Mouse (Mus musculus) erythroblast, embryonic 14.5 days (primary cell): ENCODE measurements around the gene Rae1. TPM values are rescaled to one million over a fixed set of nuclear protein-coding genes. Genes with fewer than 3 reads are reported as not detected.

Experiments used
- H3K27me3 ChIP-seq: 2 replicates; pipeline ENCODE4 v1.6.1; 2012; ENCODE audit warnings: inconsistent platforms; ENCODE audit not compliant: control insufficient read depth
- H3K36me3 ChIP-seq: 2 replicates; pipeline ENCODE4 v1.6.1; 2012; ENCODE audit warnings: mild to moderate bottlenecking, inconsistent platforms; ENCODE audit not compliant: control insufficient read depth
- H3K4me1 ChIP-seq: 2 replicates; pipeline ENCODE4 v1.6.1; 2012; ENCODE audit warnings: inconsistent platforms; ENCODE audit not compliant: control insufficient read depth
- H3K4me3 ChIP-seq: replicated peaks from 2 replicates; pipeline ENCODE3; 2012; ENCODE audit warnings: moderate library complexity, mild to moderate bottlenecking, inconsistent platforms
- H3K9me3 ChIP-seq: 2 replicates; pipeline ENCODE4 v1.6.1; 2012; ENCODE audit warnings: low read length, inconsistent platforms, mixed read lengths; ENCODE audit not compliant: control insufficient read depth
- GATA1 ChIP-seq: IDR thresholded peaks from 2 replicates; pipeline ENCODE4 v1.6.1; 2012; ENCODE audit warnings: low read length, inconsistent platforms, mixed read lengths
- TAL1 ChIP-seq: IDR thresholded peaks from 3 replicates; pipeline ENCODE4 v1.6.1; 2012; ENCODE audit warnings: low read length, inconsistent platforms, mixed read lengths
- polyA plus RNA-seq: library from polyadenylated mRNA; stranded (reverse); fragments of >175 nt; gene quantifications from 2 replicates; pipeline ENCODE4 v1.2.3, GENCODE M21; 2012

The Rae1 gene
- polyA plus RNA-seq, 1 experiment, result 3.4 TPM

- H3K36me3 ChIP-seq, result no peaks in the 10 kb centered on the region
- TF ChIP-seq TAL1 (no peak), GATA1 (no peak)
- H3K4me3 ChIP-seq, result no peak overlapping the region
- no peaks in the 10 kb centered on the region for H3K27me3 ChIP-seq
- no peaks in the 10 kb centered on the region for H3K9me3 ChIP-seq
- H3K4me1 ChIP-seq, result no peaks in the 10 kb centered on the region
Observed at GRCm38 (mm10) chr2:172966480-172966879, 33.4 kb upstream of the Rae1 start.

- no peaks in the 10 kb centered on the region for H3K36me3 ChIP-seq
- TF ChIP-seq TAL1 (no peak), GATA1 (no peak)
Observed at GRCm38 (mm10) chr2:172971865-172972264, 28.1 kb upstream of the Rae1 start.

GRCm38 (mm10) chr2:172973806-172974565 is 25.9 kb upstream of the Rae1 start:
- no peak overlapping the region for H3K4me3 ChIP-seq
- TF ChIP-seq TAL1, result no peak
- no peak for TF ChIP-seq GATA1
- H3K36me3 ChIP-seq, result no peaks in the 10 kb centered on the region
- peaks cover 3% of the 10 kb centered on the region; the same call in 1 of the 2 replicates for H3K27me3 ChIP-seq
- H3K9me3 ChIP-seq, result no peaks in the 10 kb centered on the region
- H3K4me1 ChIP-seq, result peaks cover 2% of the 10 kb centered on the region; the same call in 1 of the 2 replicates

More at GRCm38 (mm10) chr2:172971865-172972264, 28.1 kb upstream of the Rae1 start:
- H3K9me3 ChIP-seq, result no peaks in the 10 kb centered on the region
- H3K4me1 ChIP-seq, result no peaks in the 10 kb centered on the region
- H3K27me3 ChIP-seq, result no peaks in the 10 kb centered on the region
- no peak overlapping the region for H3K4me3 ChIP-seq

- Histone ChIP-seq H3K4me1 (peaks cover 2% of the 10 kb centered on the region; the same call in 1 of the 2 replicates), H3K36me3 (no peaks in the 10 kb centered on the region), H3K9me3 (no peaks in the 10 kb centered on the region; the same call in 1 of the 2 replicates), H3K4me3 (no peak overlapping the region), H3K27me3 (peaks cover 3% of the 10 kb centered on the region; the same call in 1 of the 2 replicates)
- TF ChIP-seq GATA1 (no peak), TAL1 (no peak)
Observed at GRCm38 (mm10) chr2:172974701-172975100, 25.2 kb upstream of the Rae1 start.

GRCm38 (mm10) chr2:172975159-172975558 is 24.8 kb upstream of the Rae1 start:
- H3K36me3 ChIP-seq, result no peaks in the 10 kb centered on the region
- peaks cover 3% of the 10 kb centered on the region; the same call in 1 of the 2 replicates for H3K27me3 ChIP-seq
- H3K4me1 ChIP-seq, result peaks cover 2% of the 10 kb centered on the region; the same call in 1 of the 2 replicates
- no peak overlapping the region for H3K4me3 ChIP-seq
- TF ChIP-seq TAL1 (no peak), GATA1 (no peak)
- H3K9me3 ChIP-seq, result no peaks in the 10 kb centered on the region; the same call in 1 of the 2 replicates

- H3K27me3 ChIP-seq, result peaks cover 3% of the 10 kb centered on the region; the same call in 1 of the 2 replicates
- peaks cover 2% of the 10 kb centered on the region; the same call in 1 of the 2 replicates for H3K4me1 ChIP-seq
- no peak for TF ChIP-seq TAL1
- no peaks in the 10 kb centered on the region; the same call in 1 of the 2 replicates for H3K9me3 ChIP-seq
- no peak overlapping the region for H3K4me3 ChIP-seq
- no peaks in the 10 kb centered on the region for H3K36me3 ChIP-seq
Observed at GRCm38 (mm10) chr2:172976661-172977238, 23.2 kb upstream of the Rae1 start.

GRCm38 (mm10) chr2:172977409-172978130 is 22.3 kb upstream of the Rae1 start, which contains the start of gene Spo11:
Spo11 (plus strand) TSS chr2:172977700.
- TF ChIP-seq TAL1 (no peak), GATA1 (no peak)
- no peak within 1 kb of the TSS for H3K4me3 ChIP-seq

GRCm38 (mm10) chr2:172978131-172978633 is 21.7 kb upstream of the Rae1 start:
- Histone ChIP-seq H3K27me3 (peaks cover 3% of the 10 kb centered on the region; the same call in 1 of the 2 replicates), H3K9me3 (no peaks in the 10 kb centered on the region; the same call in 1 of the 2 replicates), H3K4me3 (no peak overlapping the region), H3K4me1 (peaks cover 2% of the 10 kb centered on the region; the same call in 1 of the 2 replicates), H3K36me3 (no peaks in the 10 kb centered on the region)
- no peak for TF ChIP-seq GATA1
- TF ChIP-seq TAL1, result no peak

More at GRCm38 (mm10) chr2:172977409-172978130, 22.3 kb upstream of the Rae1 start, which contains the start of gene Spo11:
- Histone ChIP-seq H3K36me3 (no peaks in the 10 kb centered on the region), H3K4me1 (peaks cover 2% of the 10 kb centered on the region; the same call in 1 of the 2 replicates), H3K27me3 (peaks cover 3% of the 10 kb centered on the region; the same call in 1 of the 2 replicates), H3K9me3 (no peaks in the 10 kb centered on the region; the same call in 1 of the 2 replicates)
